ENCODE assay signal across 18 mouse cellular contexts in the genomic region with DNA sequence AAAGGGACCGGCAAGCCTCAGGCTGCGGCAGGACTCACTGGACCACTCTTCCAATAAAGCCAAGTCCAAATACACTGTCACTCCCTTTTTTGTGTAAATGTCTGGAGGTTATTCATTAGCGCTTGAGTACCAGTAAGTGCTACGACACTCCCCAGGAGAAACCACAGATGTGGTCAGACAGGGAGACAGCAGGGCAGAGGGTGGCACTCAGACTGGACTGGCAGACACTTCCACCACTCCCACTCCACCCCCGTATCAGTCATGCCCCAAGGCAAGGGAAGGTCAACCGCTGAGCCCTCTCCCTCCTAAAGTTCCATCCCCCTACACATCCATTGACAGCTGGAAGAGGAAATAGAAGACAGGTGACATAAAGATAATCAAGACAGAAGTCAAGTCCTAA. TPM values are rescaled to one million over a fixed set of nuclear protein-coding genes. Genes with fewer than 3 reads are reported as not detected.
DNase-seq lines count a peak whose midpoint lies in the region; ATAC-seq lines count a peak whose summit lies in the region.
"Had no signal": no experiment of that assay in that cellular context is flagged by ENCODE, and none has a peak within 500 bp of the region (broad histone marks: within the 10 kb centered on the region; RNA-seq: fewer than 3 reads in every experiment).

No protein-coding gene starts in this region.

- WGBS in heart, embryonic 15.5 days = 65% methylated on average over 6 of the region's 6 CpGs

- H3K9me3 ChIP-seq in heart, embryonic 15.5 days (replicated peaks) = no peaks in the 10 kb centered on the region
- H3K9me3 ChIP-seq: embryonic facial prominence, embryonic 10.5 days; hindbrain, embryonic 10.5 days; neural tube, embryonic 12.5 days had no signal

- no peaks in the 10 kb centered on the region for H3K27me3 ChIP-seq in heart, embryonic 15.5 days
- H3K27me3 ChIP-seq: CH12.LX; neural tube, embryonic 12.5 days had no signal

- no peak for ATAC-seq in heart, embryonic 15.5 days (replicated peaks; ENCODE audit: insufficient number of reproducible peaks, insufficient read depth, low FRiP score, low read depth)
- peak; percentile 71 for ATAC-seq in common myeloid progenitor, adult 5-6 weeks (replicated peaks; ENCODE audit: low read depth, poor library complexity, severe bottlenecking)
- no peak for ATAC-seq in CD4-positive, CD25-positive, alpha-beta regulatory T cell, adult 4 months
- ATAC-seq: forebrain, postnatal 0 days; inflammation-experienced regulatory T-cells, adult 6 months had no signal

- no peak overlapping the region for H3K4me2 ChIP-seq in heart, embryonic 15.5 days
- H3K4me2 ChIP-seq: neural tube, embryonic 12.5 days had no signal

- no peak overlapping the region for H3K9ac ChIP-seq in heart, embryonic 15.5 days
- H3K9ac ChIP-seq: forebrain, postnatal 0 days; neural tube, embryonic 12.5 days had no signal

- peaks cover 53% of the 10 kb centered on the region for H3K36me3 ChIP-seq in heart, embryonic 15.5 days

- peak overlapping the region; percentile 59 for H3K27ac ChIP-seq in heart, embryonic 15.5 days
- H3K27ac ChIP-seq: embryonic facial prominence, embryonic 10.5 days; hindbrain, embryonic 10.5 days; macrophage; neural tube, embryonic 12.5 days had no signal

- no peak overlapping the region for H3K4me3 ChIP-seq in heart, embryonic 15.5 days
- H3K4me3 ChIP-seq: embryonic facial prominence, embryonic 10.5 days; erythroblast, embryonic 14.5 days; hindbrain, embryonic 10.5 days; neural tube, embryonic 12.5 days had no signal

- no peak for DNase-seq in heart, adult 8-10 months (ENCODE audit: low spot score)
- peak; percentile 55 for DNase-seq in 3134 (ENCODE audit: extremely low read depth, insufficient read length, low spot score)
- DNase-seq in lung, postnatal 14 days = peak; percentile 35
- DNase-seq in c-Kit-positive CD71-positive TER-119-positive erythroid progenitor cells, embryonic 14.5 days (ENCODE audit: low spot score) = no peak
- no peak for DNase-seq in urinary bladder, postnatal 14 days (ENCODE audit: low spot score)
- DNase-seq: forebrain, postnatal 0 days; liver; thymus, postnatal 14 days had no signal

- H3K4me1 ChIP-seq in heart, embryonic 15.5 days (replicated peaks) = peaks cover 70% of the 10 kb centered on the region
- H3K4me1 ChIP-seq: neural tube, embryonic 12.5 days had no signal

RNA-seq across cellular contexts. Expression of gene B4galt1, which starts 35.4 kb away (rescaled TPM):
- polyA plus RNA-seq in heart, embryonic 15.5 days (2015; fragmentation: Nextera tagmentation; extraction: Ambion mirVana) = 53.7 and 59.5 TPM in 2 replicates
- total RNA-seq in heart, adult 8-10 months (2022) = 10 to 100 TPM; 53.9 to 60.3 (median 57.4) TPM
- total RNA-seq in common myeloid progenitor, adult 5-6 weeks (2017) = 27.0 and 34.7 TPM in 2 replicates
- 10 to 100 TPM; 52.5 to 61.3 TPM for polyA plus RNA-seq in CD4-positive, CD25-positive, alpha-beta regulatory T cell, adult 4 months (2017; shearing (Covaris generic))

Comparison
In these comparisons a context has a peak if more than half of its experiments do, and no peak if none do; other contexts are left out.
1. DNase-seq: peak in 3134 (single experiment) and lung, postnatal 14 days (single experiment); none in heart, adult 8-10 months (single experiment), c-Kit-positive CD71-positive TER-119-positive erythroid progenitor cells, embryonic 14.5 days (single experiment) and urinary bladder, postnatal 14 days (single experiment).